Mouse (Mus musculus) heart, embryonic 13.5 days (tissue): ENCODE measurements around the gene Hecw2. TPM values are rescaled to one million over a fixed set of nuclear protein-coding genes. Genes with fewer than 3 reads are reported as not detected.
A peak's percentile ranks its signal among the peaks of the same experiment; 100 is the strongest.

Source experiments
- ATAC-seq: fragments of 200-750 bp; cut with Nextera tagmentation; 2 replicates; pipeline ENCODE4 v1.8.0; 2017; ENCODE audit warnings: moderate TSS enrichment; ENCODE audit not compliant: insufficient number of reproducible peaks, low FRiP score, low TSS enrichment; ENCODE audit errors: extremely low read depth
- H3K27ac ChIP-seq: fragments of 300-500 bp; sonication (generic); replicated peaks from 2 replicates; pipeline ENCODE4 v1.5.1; 2015; ENCODE audit warnings: moderate library complexity, mild to moderate bottlenecking, inconsistent platforms
- H3K27me3 ChIP-seq: fragments of 300-500 bp; sonication (generic); replicated peaks from 2 replicates; pipeline ENCODE4 v1.6.1; 2015; ENCODE audit warnings: mild to moderate bottlenecking, inconsistent platforms
- H3K36me3 ChIP-seq: fragments of 300-500 bp; sonication (generic); 2 replicates; pipeline ENCODE4 v1.6.1; 2015; ENCODE audit warnings: mild to moderate bottlenecking, inconsistent platforms
- H3K4me1 ChIP-seq: fragments of 300-500 bp; sonication (generic); 2 replicates; pipeline ENCODE4 v1.6.1; 2015; ENCODE audit warnings: inconsistent platforms
- H3K4me2 ChIP-seq: fragments of 300-500 bp; sonication (generic); 2 replicates; pipeline ENCODE4 v1.6.1; 2015; ENCODE audit warnings: inconsistent platforms, mild to moderate bottlenecking, moderate library complexity
- H3K4me3 ChIP-seq: fragments of 300-500 bp; sonication (generic); 2 replicates; pipeline ENCODE4 v1.5.1; 2015; ENCODE audit warnings: moderate library complexity, mild to moderate bottlenecking, inconsistent platforms
- H3K9ac ChIP-seq: fragments of 300-500 bp; sonication (generic); 2 replicates; pipeline ENCODE4 v1.6.1; 2015; ENCODE audit warnings: inconsistent platforms, mild to moderate bottlenecking, moderate library complexity
- H3K9me3 ChIP-seq: fragments of 300-500 bp; sonication (generic); 2 replicates; pipeline ENCODE4 v1.6.1; 2016; ENCODE audit warnings: inconsistent platforms
- WGBS: fragments of 180-500 bp; shearing (Covaris S2); methylation state at CpG from one replicate; pipeline ENCODE4 v1.1.7; 2015; ENCODE audit warnings: mixed read lengths; 5-methylcytosine and 5-hydroxymethylcytosine counted together
- polyA plus RNA-seq: library from polyadenylated mRNA; unstranded; fragments of >200 nt; fragmentation: Nextera tagmentation; extraction: Ambion mirVana; gene quantifications from 2 replicates; pipeline ENCODE4 v1.2.1, GENCODE M21; 2015

Hecw2 gene
- polyA plus RNA-seq, 1 experiment from 2014 or later = 4.9 TPM

GRCm38 (mm10) chr1:54153216-54153786 lies 41.7 kb downstream of the Hecw2 start:
- Histone ChIP-seq H3K27ac (no peak overlapping the region), H3K27me3 (no peaks in the 10 kb centered on the region), H3K36me3 (no peaks in the 10 kb centered on the region), H3K9me3 (peaks cover 4% of the 10 kb centered on the region; the same call in 1 of the 2 replicates), H3K4me3 (no peak overlapping the region), H3K4me2 (no peak overlapping the region), H3K4me1 (no peaks in the 10 kb centered on the region), H3K9ac (no peak overlapping the region)
- ATAC-seq = no peak
- WGBS = 52% methylated on average over 6 of the region's 6 CpGs

DNA sequence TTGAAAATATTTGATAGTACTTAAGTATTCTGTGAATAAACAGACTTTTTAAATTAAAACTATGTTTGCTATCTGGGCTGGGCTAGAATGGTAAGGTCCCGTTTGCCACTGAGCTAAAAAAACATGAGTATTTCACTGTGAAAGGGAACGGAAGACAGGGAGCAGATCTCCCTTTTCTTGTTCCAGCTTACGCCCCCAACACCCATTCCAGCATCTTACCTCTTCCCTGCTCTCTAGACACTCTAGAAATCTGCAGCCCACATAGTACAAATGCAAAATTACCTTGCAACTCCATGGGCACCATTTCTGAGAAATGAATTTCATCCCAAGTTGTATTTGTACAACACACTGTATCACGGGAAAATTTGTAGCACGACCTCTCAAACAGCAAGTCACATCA lies 49.9 kb downstream of the Hecw2 start:
- Histone ChIP-seq H3K9ac (no peak overlapping the region), H3K36me3 (no peaks in the 10 kb centered on the region), H3K9me3 (no peaks in the 10 kb centered on the region), H3K27me3 (no peaks in the 10 kb centered on the region), H3K4me1 (no peaks in the 10 kb centered on the region), H3K4me3 (no peak overlapping the region), H3K4me2 (no peak overlapping the region), H3K27ac (no peak overlapping the region)
- ATAC-seq = no peak
- WGBS = 83% methylated on average over 5 of the region's 5 CpGs

GRCm38 (mm10) chr1:54133802-54134436 lies 61.0 kb downstream of the Hecw2 start:
- Histone ChIP-seq H3K36me3 (no peaks in the 10 kb centered on the region), H3K4me1 (peaks cover 9% of the 10 kb centered on the region), H3K9me3 (no peaks in the 10 kb centered on the region), H3K27ac (no peak overlapping the region), H3K4me3 (no peak overlapping the region), H3K4me2 (no peak overlapping the region), H3K9ac (no peak overlapping the region), H3K27me3 (no peaks in the 10 kb centered on the region)
- 64% methylated on average over 4 of the region's 4 CpGs for WGBS
- no peak for ATAC-seq

DNA sequence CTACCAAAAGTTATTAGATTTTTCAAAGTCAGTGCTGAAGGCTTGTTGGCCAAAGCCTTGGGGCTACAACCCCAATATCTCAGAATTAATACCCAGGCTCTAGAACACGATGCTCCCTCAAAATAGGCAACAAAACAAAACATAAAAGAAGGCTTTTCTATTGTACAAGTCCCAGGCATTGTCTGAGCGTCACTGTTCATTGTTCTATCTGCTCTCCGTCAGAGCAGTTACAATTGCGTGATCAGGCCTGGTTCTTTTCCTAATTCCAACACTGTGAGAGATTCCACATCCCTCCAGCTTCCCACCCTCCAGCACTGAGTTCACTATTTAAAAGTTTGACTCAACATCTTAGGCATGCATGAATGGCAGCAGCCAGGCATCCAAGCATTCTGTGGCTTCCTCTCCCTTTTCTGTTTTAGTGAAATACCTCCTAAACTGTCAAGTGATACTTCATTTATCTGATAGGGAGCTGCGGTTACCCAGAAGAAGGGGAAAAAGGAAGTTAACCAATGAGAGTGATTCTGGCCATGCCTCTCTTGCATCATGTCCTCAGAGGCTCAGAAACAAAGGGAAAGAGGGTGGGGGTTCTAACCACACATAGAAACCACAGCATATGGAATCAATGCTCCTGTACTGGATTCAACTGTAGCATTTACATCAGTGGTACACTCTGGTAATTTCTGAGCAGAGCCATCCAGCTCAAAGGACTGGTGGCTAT lies 66.1 kb downstream of the Hecw2 start:
- no peak overlapping the region for H3K4me2 ChIP-seq
- no peak for ATAC-seq
- H3K4me3 ChIP-seq = no peak overlapping the region
- no peaks in the 10 kb centered on the region for H3K36me3 ChIP-seq
- WGBS = 36% methylated on average over 5 of the region's 5 CpGs
- H3K9ac ChIP-seq = no peak overlapping the region
- H3K9me3 ChIP-seq = no peaks in the 10 kb centered on the region
- no peaks in the 10 kb centered on the region for H3K27me3 ChIP-seq
- H3K27ac ChIP-seq = no peak overlapping the region; the same call in 1 of the 2 replicates
- peaks cover 11% of the 10 kb centered on the region for H3K4me1 ChIP-seq

- no peak for ATAC-seq
- H3K4me2 ChIP-seq = no peak overlapping the region
- WGBS = 77% methylated on average over 10 of the region's 10 CpGs
- H3K4me1 ChIP-seq = peaks cover 9% of the 10 kb centered on the region
- no peaks in the 10 kb centered on the region for H3K27me3 ChIP-seq
- no peak overlapping the region for H3K9ac ChIP-seq
- no peaks in the 10 kb centered on the region for H3K9me3 ChIP-seq
- H3K36me3 ChIP-seq = no peaks in the 10 kb centered on the region
- H3K27ac ChIP-seq = no peak overlapping the region
- H3K4me3 ChIP-seq = no peak overlapping the region
Measured at GRCm38 (mm10) chr1:54126991-54127742, 67.8 kb downstream of the Hecw2 start.

- Histone ChIP-seq H3K9ac (no peak overlapping the region), H3K4me2 (no peak overlapping the region), H3K36me3 (no peaks in the 10 kb centered on the region), H3K27me3 (no peaks in the 10 kb centered on the region), H3K4me3 (no peak overlapping the region), H3K27ac (no peak overlapping the region), H3K9me3 (no peaks in the 10 kb centered on the region), H3K4me1 (peaks cover 18% of the 10 kb centered on the region)
- ATAC-seq = no peak
- WGBS = 91% methylated on average over 2 of the region's 2 CpGs
Measured at GRCm38 (mm10) chr1:54122551-54122950, 72.4 kb downstream of the Hecw2 start.

DNA sequence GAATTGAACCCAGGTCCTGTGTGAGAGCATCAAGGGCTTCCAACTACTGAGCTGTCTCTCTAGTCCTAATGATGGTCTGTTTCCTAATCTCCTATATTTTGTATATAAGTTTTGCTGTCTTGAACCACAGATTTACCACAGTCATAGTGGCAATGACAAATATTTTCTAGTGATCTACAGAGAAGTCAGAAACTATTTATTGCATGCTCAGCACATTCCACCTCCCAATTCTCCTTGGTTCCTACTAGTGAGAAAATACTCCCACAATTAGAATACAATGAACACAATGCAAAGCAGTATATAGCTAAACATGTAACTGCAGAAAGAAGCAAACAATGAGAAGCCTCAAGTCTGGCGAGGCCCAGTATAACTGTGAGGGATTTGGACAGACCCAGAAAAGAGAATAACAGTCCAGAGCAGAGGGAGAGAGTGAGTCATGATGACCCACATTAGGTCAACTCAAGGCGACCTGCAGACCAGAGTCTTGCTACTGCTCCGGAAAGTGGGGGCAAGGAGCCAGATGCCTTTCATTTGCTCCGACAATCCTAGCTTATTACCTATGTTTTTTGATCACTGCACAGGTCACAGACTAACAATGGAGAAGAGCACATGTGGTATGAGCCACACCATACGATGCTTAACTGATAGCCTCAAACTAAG lies 73.8 kb downstream of the Hecw2 start:
- Histone ChIP-seq H3K9ac (no peak overlapping the region), H3K36me3 (no peaks in the 10 kb centered on the region), H3K4me1 (peaks cover 18% of the 10 kb centered on the region), H3K27me3 (no peaks in the 10 kb centered on the region), H3K4me2 (no peak overlapping the region), H3K27ac (no peak overlapping the region), H3K9me3 (no peaks in the 10 kb centered on the region), H3K4me3 (no peak overlapping the region)
- 86% methylated on average over 5 of the region's 5 CpGs for WGBS
- ATAC-seq = no peak

GRCm38 (mm10) chr1:54119638-54120320 lies 75.2 kb downstream of the Hecw2 start:
- no peak overlapping the region for H3K4me3 ChIP-seq
- peaks cover 18% of the 10 kb centered on the region for H3K4me1 ChIP-seq
- no peak overlapping the region for H3K27ac ChIP-seq
- H3K27me3 ChIP-seq = no peaks in the 10 kb centered on the region
- no peaks in the 10 kb centered on the region for H3K36me3 ChIP-seq
- 70% methylated on average over 9 of the region's 9 CpGs for WGBS
- no peaks in the 10 kb centered on the region for H3K9me3 ChIP-seq
- no peak overlapping the region for H3K4me2 ChIP-seq
- no peak for ATAC-seq
- H3K9ac ChIP-seq = no peak overlapping the region

- H3K4me1 ChIP-seq = peaks cover 22% of the 10 kb centered on the region
- no peak overlapping the region for H3K9ac ChIP-seq
- no peak for ATAC-seq
- no peaks in the 10 kb centered on the region for H3K36me3 ChIP-seq
- H3K4me3 ChIP-seq = no peak overlapping the region
- H3K27me3 ChIP-seq = no peaks in the 10 kb centered on the region
- no peaks in the 10 kb centered on the region for H3K9me3 ChIP-seq
- H3K4me2 ChIP-seq = no peak overlapping the region
- WGBS = 60% methylated on average over 8 of the region's 8 CpGs
- 0 out of 2 replicates have a peak overlapping the region, but pooled peaks have one; percentile 2 for H3K27ac ChIP-seq
Measured at GRCm38 (mm10) chr1:54118342-54118973, 76.5 kb downstream of the Hecw2 start.

- peaks cover 25% of the 10 kb centered on the region for H3K4me1 ChIP-seq
- no peak overlapping the region for H3K4me3 ChIP-seq
- no peak overlapping the region for H3K27ac ChIP-seq
- no peaks in the 10 kb centered on the region for H3K36me3 ChIP-seq
- no peaks in the 10 kb centered on the region for H3K9me3 ChIP-seq
- ATAC-seq = no peak
- WGBS = 75% methylated on average over 8 of the region's 8 CpGs
- no peak overlapping the region for H3K4me2 ChIP-seq
- no peaks in the 10 kb centered on the region for H3K27me3 ChIP-seq
- H3K9ac ChIP-seq = no peak overlapping the region
Measured at GRCm38 (mm10) chr1:54110920-54111605, 83.9 kb downstream of the Hecw2 start.
